Mouse (Mus musculus) granulocyte monocyte progenitor cell, adult 5-6 weeks (primary cell): ENCODE results near the gene Ttll7. TPM values are rescaled to one million over a fixed set of nuclear protein-coding genes. Genes with fewer than 3 reads are reported as not detected.
A peak's percentile ranks its signal among the peaks of the same experiment; 100 is the strongest.

Experiments used
- ATAC-seq: replicated peaks from 2 replicates; pipeline ENCODE4 v1.8.0; 2016; ENCODE audit warnings: mild to moderate bottlenecking, moderate TSS enrichment, inconsistent platforms; ENCODE audit not compliant: poor library complexity, severe bottlenecking
- total RNA-seq, 2 experiments: library from RNA; stranded (forward) in 1 of 2; stranded (reverse) in 1 of 2; fragments of 200-712, 200-1000 nt in 1 of 2; fragments of >200 nt in 1 of 2; fragmentation: Nextera tagmentation in 1 of 2; gene quantifications; 2 replicates each; pipeline ENCODE4 v1.2.3; 2014 to 2017

The Ttll7 gene
- total RNA-seq (2014; fragmentation: Nextera tagmentation) (not detected in 2 replicates), total RNA-seq (2017) (0.21 TPM in 1 of 2 replicates, not detected in the other)

DNA sequence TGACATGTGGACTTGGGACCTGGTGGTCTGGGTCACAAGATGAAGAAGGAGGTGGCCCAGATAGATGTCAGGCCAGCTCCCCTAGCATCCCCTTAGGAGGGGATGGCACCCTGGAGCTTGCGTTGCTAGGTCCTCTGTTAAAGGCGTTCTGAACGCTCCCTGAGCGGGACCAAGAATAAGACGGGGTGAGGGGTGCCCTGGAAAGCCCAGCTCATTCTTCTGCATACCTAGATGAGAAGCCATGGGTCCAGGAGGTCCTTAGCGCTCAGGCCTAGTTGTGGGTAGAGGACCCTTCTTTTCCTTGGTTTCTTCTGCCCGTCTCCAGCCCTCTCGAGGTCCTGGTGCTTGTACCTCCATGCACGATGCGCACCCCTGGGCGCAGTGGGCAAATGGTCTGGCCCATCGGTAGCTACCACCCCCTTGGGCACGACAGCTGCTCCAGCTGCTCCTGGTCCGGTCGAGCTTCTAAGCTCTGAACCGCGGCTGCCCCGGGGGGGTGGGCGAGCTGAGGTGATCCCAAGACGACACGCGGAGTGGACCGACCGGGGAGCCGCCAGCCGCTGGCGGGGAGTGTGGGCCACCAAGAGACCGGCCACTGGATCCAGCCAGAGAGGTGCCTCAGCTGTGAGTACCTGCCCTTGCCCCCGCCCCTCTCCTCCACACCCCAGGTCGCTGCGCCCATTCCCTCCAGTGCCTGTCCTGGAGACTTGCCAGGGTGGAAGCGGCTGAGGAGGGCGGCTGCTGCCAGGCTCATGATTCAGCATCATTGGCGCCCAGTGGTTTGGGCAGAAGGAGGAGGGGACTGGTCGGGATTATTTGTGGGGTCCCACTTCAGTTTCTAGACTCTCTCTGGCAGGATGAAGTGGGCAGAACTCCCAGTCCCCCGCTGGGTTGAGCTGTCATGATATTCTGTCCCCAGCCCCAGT is at the start of gene Ttll7:
Gene Ttll7, plus strand, starts transcription at position 402 of the 926 bp plus-strand sequence.
- peak; percentile 96 for ATAC-seq

DNA sequence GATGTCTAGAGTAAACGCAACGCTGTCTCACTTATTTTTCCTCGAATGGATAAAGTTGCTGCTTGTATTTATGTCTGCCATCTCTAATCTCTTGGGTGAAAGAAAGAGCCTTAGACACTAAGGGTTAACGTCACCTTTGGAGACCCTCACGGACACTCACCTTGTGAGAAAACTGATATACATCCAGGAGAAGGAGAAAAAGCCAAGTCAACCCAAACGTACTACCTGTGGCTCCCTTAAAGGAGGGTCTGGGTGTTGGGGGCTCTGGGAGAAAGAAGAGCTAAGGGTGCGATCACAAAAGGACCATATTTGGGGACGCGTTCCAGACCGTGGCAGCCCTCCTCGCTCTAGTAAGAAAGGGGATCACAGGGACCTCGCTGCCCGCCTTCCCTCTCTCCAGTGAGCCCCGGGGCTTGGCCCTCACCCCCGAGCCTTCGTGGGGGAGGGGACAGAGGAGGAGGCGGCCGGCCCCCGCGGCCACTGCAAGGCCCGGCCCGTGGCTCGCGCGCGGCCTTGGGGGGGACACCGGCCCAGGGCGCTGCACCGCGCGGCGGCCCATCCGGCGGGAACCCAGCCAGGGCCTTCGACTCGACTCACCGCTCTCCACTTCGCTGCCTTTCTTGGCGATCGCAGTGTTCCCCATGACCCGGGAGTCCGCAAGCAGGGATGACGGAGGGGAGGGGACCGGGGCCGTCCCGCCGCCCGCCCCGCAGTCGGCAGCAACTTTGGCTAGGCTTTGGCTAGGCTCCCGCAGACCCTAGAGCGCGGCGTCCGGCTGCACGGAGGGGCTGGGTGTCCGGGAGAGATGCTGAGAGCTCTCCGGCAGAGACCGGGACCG is 39.9 kb upstream of the Ttll7 start:
- ATAC-seq: peak; percentile 42

DNA sequence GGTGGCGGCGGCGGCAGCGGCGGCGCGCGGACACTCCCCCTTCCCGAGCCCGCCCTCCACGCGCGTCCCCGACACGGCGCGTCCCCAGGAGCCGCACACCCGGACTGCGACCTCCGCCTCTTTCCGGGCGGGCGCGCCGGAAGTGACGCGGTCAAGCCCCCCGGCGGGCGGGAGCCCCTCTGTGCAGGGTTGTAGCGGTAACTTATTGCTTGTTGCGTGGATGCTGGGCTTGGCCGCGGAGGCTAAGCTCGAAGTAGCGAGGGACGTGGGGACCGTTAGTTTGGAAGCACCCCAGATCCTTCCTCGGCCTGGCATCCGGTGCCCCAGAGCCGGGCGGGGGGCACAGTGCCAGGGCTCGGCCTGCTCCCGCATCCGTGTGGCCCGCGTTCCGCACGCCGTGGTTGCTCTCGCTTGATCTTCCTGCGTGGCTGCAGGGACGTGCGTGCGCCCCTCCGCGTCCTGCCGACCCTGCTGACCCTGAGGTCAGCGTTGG is 39.2 kb upstream of the Ttll7 start, which contains the start of gene Prkacb:
Gene Prkacb, minus strand, starts transcription at position 90 of the 493 bp plus-strand sequence.
- peak; percentile 86 for ATAC-seq

DNA sequence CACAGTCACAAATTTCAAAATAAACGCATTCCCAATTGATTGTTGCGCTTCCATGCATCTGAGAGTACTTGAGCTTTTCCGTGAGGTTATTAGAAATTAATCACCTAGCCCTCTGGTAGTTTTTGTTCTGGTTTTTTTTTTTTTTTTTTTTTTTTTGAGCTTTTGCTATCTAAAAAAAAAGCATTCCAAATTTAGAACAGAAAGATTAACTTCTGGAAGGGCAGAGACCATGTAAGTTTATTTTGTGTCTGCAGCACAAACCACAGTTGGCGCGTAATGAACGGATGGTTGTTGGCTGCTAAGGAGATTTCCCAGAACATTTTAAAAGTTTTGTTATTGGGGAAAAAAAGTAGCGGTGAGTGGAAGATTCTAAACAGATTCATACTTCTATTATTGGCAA is 38.5 kb upstream of the Ttll7 start:
- no peak for ATAC-seq

DNA sequence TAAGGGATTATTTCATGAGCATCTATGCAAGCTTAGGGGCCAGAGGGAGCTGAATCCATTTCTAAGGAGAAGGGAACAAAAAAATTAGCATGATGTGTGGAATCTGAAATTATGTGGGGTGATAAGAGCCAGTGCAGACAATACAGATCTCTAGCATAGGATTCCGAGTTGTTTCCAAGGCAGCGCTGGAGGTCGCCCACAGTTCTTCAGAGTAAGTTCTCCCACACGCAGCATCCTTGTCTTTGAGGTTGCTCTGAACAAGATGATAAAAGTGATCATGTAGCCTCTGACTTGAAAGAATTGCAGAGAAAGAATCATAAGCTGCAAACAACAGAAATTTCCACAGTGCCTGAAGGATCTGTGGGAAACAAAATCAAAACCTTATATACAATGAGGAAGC is 31.4 kb upstream of the Ttll7 start:
- ATAC-seq: no peak

DNA sequence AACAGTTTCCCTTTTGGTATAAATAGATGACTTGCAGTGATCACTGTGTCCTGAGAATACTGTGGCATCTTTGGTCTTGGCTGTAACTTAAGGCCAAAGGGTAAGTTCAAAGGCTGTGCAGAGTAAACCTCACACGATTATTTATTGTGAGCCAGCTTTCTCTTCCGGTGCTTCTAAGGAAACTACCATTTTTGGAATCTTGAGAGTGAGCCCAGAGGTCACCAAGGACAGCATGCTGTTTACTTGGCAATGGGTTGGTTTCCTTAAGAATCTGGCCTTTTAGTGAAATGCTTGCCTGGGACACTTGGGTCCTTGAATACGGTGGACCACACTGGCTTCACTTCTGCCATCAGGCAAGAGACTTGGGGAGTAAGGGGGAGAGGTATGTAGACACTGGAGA is 9.4 kb upstream of the Ttll7 start:
- ATAC-seq: no peak

DNA sequence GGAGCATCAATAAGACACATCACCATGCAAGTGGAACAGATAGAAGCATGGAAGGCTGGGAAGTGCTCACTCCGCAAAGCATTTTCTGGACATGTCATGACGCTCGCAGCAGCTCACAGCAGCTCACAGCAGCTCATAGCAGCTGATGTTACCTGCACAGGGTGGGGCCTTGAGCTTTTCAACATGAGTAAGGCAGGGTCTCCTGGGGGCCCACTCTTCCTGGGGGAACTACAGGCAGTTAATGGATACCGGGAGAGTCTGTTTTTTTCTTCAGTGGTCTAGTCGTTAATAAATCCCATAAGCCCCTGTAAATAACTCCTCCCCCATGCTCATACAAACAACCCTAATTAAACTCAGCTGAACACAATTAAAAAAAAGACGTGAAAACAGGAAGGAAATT is 8.7 kb upstream of the Ttll7 start:
- no peak for ATAC-seq

DNA sequence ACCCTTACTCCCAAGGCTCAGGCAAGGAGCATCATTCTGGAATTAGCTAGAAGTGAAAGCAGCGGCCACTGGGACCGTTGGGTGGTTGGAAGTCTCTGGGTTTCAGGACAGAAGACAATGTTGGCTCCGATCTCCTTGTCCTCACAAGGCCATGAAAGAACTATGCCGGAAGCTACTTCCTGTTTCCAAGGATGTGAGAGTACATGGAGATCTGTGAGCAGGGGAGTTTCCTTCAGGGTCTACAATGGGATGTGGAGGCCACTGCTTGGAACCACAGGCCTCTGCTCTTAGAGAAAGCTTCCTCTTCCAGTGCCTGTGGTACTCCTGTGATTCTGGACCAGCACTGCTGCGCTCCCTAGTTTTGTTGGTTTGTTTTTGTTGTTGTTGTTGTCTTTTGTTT is 5.9 kb upstream of the Ttll7 start:
- ATAC-seq: no peak

DNA sequence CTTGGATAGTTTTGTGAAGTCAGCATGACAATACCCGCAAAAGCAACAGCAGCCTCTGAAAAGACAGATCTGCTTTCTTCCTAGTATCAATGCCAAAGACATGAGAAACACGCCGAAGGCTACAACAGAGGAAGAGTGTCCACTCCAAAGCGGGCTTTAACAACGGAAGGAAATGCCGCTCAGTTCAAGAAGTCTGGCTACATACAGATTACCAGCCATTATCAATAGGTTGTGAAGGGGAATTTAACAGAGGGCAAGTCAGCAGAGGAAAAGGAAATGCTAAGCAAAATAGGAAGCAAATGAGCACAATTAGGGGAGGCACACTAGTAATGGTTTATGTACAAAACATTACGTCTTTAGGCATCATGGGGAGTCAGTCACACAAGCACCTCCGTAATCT is 4.1 kb upstream of the Ttll7 start:
- ATAC-seq: no peak

DNA sequence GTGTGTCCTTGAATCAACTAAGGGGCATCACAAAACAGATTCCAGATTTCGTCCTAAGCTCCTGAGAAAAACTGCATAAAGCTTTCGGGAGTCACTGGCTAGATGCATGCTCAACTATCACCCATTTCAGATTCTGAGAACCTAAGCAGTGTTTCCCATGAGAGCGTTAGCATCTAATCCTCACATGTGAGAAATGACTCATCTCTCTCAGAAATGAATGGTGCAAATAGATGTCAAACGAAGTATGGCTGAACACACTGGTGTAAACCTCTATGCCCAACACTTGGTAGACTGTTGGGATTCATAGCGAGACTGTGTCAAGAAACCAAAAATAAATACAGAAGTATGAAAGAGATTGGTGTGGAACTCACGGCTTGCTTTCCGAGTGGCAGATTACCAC is 2.8 kb upstream of the Ttll7 start:
- no peak for ATAC-seq

DNA sequence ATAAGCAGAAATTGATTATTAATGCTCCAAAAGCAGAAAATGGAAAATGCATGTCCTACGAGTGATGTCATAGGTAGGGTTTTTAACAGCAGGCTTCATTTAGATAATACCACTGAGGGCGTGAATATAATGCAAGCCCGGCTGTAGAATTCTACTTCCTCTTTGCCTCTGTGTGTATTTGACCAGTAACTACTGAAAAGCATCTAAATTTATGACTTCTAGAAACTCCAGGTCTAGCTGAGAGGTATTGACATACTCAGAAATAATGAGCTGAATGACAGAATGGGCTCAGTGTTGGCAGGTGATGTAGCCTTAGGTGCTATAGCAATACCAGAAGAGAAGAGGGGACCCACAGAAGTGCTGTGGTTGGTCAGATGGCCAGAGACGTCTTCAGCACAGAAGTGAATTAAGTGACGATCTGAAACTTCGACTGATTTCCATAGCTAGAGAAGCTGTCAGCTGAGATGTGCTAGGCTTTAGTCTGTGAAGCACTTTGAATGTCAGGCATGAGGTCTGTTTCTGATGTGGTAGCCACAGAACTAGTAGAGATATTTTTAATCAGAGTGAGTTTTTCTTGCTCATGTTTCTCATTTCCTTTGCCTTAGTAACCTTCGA is 2.4 kb downstream of the Ttll7 start:
- ATAC-seq: no peak

DNA sequence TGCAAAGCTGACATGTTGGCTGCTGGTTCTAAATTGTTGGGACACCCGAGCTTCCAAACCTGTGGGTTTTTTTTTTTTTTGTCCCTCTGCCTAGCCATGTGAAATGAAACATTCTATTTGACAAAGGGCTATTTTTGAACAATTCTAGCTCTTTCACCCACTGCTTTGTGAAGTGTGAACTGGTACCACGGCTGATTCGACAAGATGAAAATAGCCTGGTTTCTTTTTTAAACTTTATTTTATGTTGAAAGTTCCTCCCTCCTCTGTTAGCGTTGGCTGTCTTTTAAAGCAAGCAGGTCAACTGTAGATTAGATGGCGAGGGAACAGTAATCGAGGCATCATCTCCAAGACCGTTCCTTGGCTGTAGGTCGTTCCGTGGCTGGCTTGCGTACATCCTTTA is 5.2 kb downstream of the Ttll7 start:
- no peak for ATAC-seq

DNA sequence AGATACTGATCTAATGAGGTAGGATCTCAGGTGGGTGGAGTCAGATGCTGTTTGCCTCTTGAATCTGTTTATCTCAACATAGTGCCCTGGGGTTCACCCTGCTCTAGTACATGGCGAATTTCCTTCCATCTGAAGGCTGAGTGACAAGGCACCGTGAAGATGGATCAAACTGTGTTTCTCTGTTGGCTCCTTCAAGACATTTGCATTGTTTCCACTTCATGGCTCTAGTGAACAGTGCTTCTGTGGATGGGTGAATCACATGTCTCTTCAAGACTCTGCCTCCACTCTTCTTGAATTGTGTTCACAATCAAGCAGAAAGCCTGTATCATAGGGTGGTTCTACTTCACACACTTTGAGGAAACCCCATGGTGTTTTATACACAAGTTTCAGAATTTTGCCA is 8.1 kb downstream of the Ttll7 start:
- ATAC-seq: no peak

DNA sequence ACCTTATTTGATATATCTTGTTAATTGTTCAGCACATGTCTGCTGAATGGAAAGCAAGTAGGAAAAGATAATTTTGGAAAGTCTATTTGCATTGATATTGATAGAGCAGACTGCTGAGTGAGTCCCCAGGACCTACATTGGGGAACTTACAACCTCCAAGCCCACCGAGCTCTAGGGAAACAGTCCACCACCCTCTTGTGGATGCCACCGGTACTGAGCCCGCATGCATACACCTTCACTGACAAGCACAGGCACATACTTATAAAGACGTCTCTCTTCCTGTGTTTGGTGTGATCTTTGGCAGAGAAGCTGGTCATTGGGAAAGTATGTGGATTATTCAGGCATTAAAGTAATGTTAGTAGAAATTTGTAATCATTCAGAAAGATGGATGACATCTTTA is 14.4 kb downstream of the Ttll7 start:
- ATAC-seq: peak; percentile 92

DNA sequence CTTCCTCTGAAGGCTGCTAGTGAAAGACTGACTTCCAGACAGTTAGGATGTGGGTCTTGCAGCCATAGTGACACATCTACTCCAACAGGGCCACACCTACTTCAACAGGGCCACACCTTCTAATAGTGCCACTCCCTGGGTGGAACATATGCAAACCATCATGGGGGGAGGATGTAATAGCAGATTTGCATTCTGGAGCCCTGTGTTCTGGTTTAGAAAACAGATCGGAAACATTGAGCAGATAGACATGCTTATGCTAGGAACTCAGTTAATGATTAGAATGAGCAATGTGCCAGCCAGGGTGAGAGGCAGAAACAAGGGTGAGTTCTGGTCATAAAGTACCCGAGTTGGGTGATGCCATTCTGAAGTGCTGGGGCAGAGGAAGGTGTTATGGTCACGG is 19.8 kb downstream of the Ttll7 start:
- no peak for ATAC-seq

DNA sequence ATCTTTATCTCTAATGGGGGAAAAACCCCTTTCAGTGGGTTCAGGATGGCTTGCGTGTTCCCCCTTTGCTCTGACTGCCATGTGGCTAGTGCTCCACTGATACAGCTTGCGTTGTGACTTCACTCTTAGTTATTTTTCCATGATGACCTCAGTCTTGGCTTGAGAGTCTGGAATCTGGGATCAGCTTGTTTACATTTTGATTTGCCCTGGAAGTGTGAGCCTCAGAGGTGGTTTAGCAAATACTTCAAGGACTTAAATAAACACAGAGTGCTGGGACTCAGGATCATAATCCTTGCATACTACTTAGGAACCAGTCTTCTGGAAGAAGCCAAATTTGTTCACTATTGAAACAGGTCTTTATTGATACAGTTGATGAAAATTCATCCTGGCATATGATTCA is 23.8 kb downstream of the Ttll7 start:
- ATAC-seq: no peak

DNA sequence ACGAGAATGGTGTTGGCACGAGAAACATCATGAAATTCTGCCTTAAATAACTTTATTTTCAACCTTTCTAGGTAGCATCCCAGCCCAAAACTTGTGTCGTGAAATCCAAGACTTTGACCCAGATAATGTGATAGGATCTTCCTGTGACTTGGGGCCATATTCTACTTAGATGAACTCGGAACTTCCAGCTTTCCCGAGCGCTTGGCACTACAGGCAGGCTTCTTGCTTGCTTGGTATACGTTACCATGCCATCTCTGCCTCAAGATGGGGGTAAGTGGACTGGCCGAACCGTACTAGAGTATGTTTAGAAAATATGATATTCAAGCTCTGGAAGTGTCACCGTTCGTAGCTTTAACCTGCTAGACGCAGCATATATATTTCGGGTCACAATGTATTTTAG is 41.8 kb downstream of the Ttll7 start:
- ATAC-seq: no peak

DNA sequence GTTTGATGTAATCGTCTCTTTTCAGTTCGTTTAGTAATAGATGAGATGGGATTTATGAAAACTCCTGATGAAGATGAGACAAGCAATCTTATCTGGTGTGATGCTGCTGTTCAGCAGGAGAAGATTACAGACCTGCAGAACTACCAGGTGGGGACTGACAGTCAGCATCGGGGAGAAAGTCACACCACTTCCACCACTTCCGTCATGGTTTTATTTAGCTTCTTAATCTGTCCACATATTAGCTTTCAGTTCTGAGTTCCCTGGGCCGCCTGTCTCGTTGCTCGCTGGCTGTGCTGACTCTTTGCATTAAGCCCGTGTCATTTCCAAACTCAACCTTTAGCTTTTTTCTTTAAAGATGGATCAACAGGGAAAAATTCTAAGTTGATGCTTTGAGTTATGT is 44.4 kb downstream of the Ttll7 start:
- no peak for ATAC-seq

DNA sequence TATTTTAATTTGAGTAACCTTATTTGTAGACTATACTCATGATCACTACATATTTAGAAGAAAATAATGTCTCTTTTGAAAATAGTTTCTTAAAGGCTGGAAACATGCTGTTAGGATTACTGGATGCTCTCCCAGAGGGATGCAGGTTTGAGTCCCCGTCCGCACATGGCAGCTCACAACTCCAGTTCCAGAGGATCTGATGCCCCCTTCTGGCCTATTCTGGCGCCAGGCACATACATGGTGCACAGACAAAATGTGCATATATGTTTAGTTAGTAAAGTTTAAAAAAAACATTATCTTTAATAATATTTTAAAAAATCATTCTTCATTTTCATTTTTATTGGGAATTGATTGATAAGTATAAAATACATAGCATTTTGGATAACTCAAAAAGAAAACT is 47.9 kb downstream of the Ttll7 start:
- ATAC-seq: no peak

DNA sequence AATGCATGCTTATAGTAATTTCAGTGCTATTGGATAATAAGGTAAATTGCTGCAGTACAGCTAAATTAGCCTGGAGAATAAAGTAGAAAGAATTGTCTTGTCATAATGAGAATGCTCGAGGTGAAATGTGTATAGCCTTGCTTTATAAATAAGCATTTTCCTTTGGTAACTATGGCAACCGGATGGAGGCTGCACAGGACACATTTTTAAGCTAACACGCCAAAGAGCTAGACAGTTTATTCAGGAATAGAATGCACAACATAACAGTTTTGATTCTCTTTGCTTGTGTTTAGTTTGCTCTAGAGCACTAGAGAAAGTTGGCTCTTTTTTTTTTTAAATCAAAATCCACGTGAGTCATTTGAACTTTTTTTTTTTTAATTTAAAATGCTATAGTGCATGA is 49.6 kb downstream of the Ttll7 start:
- ATAC-seq: no peak

DNA sequence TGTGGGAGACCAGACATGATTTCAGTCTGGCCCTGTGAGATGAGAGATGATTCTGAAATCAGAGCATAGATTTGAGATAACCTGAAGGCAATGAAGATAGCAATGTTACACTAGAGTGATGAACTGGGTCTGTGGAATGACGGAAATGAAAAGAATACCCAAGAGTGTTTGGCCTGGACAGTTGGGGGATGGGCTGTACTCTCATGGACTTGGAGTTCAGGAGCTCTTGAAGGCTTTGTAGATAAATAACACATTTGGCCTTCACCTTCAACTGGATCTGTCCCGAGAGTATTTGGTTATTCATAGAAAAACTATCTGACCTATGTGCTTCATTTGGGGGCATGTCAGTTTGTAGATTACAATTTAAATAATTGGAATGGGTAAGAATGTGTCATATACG is 53.4 kb downstream of the Ttll7 start:
- ATAC-seq: no peak
